Mouse (Mus musculus) layer of hippocampus, adult 18-20 months (tissue): Measurements from ENCODE around the gene Tas2r135. TPM values are rescaled to one million over a fixed set of nuclear protein-coding genes. Genes with fewer than 3 reads are reported as not detected.
A peak's percentile ranks its signal among the peaks of the same experiment; 100 is the strongest.

Experiments used
- DNase-seq, 2 experiments: peaks; one replicate each; pipeline ENCODE4 v3.0.0; 2022; ENCODE audit warnings: low spot score in 2 of 2
- total RNA-seq, 2 experiments: library from RNA; stranded (reverse); gene quantifications; 2 replicates each; pipeline ENCODE4 v1.2.3; 2021

Gene Tas2r135
- total RNA-seq, 2 experiments from 2014 or later: not detected

DNA sequence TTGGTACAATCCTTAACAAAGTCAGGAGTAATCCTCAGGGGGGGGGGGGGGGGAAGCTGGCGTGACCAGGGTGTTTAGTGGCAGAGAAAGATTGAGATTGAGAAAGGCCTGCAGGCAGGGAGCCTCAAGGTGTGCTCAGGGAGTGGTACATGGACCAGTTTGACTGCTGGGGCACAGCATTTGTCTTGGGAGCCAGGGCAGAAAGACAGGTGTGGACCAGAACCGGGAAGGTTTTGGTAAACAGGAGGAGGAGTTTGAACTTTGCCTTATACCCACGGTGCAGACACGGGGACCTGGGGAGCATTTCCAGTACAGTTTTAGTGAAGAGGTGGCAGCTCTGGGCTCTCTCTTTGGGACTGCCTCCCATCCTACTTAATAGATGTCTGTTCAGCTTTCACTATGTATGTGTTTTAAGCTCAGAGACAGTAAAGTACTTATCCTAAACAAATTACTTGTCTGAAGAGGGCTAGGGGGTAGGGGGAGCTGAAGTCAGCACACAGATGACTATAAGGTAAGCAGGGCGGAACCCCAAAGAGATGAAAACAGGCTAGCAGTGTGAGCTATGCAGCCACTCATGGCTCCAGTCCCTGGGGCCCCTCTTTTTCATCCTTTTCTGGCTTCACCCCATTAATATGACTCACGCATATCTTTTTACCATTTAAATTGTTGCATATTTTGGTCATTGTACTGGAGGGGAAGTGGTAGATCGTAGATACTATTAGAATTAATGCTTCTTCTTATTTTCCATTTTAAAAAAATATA is 31.4 kb upstream of the Tas2r135 start:
- DNase-seq: no peak

DNA sequence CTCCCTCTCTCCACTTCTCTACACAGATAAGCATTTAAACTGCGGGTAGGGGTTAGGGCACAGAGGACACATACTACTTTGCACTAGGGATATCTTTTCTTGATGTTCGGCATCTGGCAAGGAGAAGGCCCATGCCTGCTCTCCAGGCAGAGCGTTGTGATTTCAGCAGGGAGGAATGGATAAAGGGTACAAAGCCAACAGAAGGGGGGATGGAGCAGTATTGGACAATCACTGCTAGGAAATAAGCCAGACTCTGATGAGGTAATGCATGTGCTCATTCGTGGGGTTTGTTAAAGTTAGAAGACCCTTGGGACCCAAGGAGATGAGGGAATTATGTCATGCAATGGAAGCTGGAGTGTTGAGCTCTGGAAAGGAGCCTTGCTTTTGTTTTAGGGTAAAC is 30.5 kb upstream of the Tas2r135 start:
- DNase-seq: no peak

DNA sequence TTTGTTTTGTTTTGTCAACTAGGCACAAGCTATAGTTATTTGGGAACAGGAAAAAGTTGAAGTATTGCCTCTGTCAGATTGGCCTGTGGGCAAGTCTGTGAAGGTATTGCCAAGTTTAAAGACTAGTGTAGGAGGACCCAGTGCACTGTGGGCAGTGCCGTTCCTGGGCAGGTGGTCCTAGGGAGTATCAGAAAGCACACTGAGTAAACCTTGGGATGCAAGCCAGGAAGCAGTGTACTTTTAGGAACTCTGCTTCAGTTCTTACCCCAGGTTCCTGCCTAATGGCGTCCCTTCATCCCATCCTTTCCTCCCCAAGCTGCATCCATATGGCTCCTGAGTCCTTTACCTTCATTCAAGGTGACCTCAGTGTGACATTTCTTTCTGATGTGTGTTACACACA is 30.1 kb upstream of the Tas2r135 start:
- DNase-seq: no peak

DNA sequence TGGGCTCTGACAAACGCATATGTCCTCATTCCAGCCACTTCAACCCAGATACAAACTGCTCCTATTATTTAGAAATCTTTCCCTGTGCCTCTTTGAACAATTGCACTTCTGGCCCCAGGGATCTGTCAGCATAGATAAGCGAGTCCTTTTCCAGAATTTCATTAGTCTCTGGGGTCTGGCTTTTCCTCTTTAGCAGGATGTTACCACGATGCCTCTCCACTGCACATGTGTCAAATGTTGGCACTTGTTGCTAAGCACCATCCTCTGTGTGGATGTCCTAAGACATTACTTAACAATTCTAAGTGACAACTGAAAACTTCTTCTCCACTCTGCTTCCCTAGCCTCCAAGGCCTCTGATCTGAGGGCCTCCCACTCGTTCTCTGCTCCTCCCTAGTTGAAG is 29.2 kb upstream of the Tas2r135 start:
- DNase-seq: no peak

DNA sequence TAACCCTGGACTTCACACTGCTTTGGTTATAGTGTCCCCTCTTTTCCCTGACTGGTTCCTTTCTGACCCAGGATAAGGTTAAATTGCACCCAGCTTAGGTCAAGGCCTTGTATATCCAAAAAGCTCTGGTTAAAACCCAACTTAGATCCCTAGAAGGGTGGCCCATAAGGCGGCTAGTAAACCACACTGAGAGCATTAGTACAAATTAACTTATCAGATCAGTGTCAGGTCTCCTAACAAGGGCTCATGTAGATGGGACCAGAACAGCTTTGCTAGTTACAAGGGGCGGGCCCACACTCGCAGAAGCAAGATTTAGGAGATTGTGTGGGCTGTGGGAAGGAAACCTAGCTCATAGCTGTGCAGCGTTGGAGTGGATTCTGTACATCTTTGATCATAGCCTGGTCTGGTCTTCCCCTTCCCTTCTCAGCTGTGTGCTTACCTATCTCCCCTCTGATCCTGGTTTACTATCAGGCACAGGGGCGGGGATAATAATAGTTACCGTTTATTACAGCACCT is 28.7 kb upstream of the Tas2r135 start:
- DNase-seq: no peak

DNA sequence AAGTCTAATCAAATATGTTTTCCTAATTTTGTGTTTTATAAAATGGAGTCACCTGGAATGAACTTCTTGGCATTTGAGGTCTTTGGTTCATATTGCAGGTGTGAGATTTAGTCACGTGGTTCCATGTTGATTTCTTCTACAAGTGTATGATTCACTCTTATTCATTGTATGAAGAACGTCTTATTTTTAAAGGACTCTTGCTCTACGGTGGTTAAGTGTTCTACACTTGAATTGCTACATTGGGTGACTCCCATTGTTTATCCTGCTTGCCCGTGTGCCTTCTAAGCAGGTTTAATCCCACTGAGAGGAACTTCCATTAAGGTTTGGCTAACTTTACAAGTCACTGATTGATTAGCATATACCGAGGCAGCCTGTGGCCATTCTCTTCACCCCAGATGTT is 28.0 kb upstream of the Tas2r135 start:
- no peak for DNase-seq

DNA sequence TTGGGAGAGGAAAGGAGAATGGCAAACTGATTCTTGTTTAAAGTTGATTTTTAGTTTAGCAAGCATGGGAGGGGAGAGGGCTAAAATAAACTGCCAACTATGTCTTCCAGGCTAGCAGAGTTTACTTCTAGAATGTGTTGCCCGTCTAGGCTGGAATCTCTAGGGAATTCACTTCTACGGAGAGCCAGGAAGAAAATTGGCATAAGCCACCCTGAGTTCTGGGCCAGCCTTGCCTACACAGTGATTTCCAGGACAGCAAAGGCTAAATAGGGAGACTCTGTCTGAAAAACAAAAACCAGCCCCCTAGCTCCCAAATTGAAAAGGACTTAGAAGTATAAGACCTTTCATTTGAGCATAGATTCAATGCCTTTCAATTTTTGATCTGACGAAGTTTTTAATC is 25.7 kb upstream of the Tas2r135 start:
- no peak for DNase-seq

DNA sequence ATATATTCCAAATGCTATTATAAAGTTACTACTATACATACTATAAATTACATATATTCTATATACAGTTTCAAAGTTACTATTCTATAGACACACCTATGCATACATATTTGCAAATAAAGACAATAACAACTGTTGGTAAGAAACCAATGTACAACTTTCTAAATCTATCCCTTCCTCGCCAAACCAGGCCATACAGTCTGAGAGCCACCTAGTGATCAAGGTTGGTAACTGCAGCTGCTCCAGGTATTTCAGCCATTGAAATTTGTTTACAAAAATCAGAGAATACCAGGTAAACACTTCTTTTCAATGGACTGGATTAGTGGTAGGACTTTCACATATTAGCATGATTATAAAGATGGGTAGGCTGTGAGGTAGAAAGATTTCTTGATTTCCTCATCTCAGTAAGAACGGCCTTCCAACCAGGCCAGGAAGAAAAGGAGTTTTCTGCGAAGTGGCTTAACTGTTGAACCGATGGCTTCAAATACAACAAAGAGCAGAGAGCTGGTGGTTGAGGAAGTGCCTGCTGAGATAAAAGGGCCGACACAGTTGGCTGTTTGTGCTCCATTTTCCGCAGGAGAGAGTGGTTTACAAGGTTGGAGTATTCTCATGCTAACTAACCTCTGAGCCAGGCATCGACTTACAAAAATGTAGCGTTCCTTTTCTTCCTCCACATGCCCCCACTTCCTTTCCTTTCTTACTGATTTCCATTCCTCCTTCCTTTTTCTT is 24.7 kb upstream of the Tas2r135 start:
- peak in 1 of 2 experiments; percentile 39 for DNase-seq

DNA sequence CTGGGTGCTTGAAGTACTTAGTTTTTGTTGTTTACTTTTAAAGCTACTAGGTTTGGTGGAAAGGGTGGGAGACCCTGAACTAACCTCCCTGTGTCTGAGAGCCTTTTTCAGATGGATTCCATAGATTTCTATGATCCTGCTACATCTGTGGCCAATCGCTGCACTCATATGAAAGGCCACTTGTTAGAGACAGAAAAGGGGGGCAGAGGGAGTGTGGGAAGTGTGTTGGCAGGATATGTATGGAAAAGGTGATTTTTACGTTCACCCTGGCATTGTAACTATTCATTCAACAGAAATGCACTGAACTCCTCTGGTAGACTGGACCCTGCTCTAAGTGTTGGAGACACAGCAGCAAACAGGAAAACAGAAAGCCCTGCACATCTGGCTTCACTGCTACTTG is 24.0 kb upstream of the Tas2r135 start:
- no peak for DNase-seq

DNA sequence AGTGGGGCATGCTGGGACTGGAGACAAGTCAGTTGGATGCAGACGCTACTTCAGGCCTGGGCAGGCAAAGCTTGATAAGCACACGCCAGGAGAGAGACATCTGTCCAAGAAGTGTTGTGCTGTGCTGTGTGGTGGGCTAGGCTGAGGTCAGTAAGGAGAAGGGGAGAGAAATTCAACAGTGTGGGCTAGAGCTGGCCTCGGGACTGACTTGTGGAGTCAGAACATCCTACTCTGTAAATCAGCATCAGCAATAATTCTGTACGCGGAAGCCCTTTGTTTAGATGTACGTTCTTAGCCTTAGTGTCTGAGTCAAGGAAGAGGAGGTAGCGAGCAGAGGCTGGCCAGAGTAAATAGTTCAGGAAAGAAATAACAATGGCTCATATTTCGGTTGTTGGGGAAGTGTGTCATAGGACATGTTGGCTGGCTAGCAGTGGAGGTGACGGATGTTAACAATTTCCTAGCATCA is 23.3 kb upstream of the Tas2r135 start:
- no peak for DNase-seq

DNA sequence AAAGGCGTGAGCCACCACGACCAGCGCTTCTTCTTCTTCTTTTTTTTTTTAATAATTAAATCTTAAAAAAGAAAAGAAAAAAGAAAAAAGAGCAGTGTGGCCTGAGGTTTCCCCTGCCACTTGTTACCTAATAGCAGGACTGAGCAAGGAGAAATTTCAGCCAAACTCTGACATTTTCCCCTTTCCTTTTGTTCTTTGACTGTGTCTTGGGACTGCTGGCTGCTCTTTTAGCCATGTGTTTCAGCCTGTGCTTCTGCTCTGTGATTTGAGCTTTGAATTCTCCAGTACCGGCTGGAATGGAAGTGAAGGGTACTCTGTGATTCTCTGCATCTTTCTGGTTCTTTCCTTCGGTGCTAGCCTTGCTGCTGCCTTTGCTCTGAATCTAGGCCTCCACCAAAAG is 21.9 kb upstream of the Tas2r135 start:
- no peak for DNase-seq

DNA sequence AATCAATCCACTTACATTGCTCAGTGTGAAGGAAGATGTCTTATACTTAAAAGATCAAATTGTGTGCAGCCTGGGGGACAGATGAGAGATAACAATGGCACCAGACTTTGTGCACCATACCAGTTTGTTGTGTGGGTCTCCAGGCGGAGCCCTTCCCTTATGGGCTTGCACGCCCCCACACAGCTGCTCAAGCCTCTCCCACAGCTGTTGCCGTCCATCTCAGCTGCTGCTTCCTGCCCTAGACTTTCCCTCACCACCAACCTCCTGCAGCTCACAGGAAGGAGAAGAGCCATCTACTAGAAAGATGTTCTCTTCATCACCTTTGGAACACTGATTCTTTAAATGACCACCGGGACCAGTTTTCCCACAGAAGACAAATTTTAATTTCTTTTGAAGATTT is 19.6 kb upstream of the Tas2r135 start:
- no peak for DNase-seq

DNA sequence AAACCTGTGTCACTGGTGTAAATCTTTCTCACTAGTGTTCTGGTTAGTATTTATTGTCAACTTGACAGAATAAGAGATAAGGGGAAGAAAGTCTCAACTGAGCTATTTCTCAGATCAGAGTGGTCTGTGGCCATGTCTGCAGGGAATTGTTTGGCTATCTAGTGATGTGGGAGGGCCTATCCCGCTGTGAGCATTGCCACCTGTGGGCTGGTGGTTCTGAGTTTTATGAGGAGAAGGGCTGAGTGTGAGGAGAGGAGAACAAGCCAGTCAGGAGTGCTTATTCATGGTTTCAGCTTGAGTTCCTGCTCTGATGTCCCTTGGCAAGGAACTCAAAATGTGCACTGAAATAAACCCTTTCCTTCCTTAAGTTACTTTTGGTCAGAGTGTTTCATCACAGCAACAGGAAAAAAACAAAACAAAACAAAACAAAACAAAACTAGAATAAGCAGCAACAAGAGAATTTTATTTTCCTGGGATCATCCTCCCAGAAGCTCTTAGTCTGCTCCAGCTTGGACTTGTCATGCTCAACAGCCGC is 13.4 kb upstream of the Tas2r135 start:
- DNase-seq: no peak

DNA sequence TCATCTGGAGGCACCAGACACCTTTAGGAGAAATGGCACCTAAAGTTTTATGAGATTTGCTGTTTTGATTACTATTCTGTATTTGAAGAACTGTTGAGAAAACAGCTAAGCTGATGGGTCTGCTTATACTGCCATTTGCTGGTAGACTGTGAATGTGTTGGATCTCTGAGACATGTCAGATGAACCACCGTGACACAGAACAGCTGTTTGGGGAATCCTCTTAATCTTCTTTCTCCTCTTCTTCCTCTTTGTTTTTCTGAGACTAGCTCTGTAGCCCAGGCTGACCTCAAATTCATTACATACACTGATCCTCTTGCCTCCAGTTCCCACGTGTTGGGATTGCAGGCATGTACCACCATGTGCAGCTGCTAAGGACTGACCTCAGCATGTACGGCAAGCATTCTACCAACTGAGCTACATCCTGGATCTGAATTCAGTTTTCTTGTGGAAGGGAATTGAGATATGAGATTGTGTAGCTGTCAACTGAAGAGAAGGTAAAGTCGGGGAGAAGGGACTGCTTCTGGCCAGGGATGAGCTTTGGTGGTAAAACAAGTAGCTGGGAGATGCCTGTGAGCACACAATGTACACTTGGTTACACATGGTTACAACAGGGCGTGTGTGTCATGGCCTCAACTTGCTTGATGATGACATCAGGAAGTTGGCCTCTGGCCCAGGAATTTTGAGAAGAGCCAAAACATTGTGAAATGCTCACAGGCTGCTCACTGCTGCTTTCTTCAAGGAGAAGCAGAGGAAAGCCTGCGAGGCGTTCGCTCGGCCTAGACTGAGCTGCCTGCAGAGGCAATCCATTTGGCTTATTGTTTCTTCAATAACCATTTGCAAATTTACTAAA is 9.0 kb upstream of the Tas2r135 start:
- DNase-seq: peak in 1 of 2 experiments; percentile 50

DNA sequence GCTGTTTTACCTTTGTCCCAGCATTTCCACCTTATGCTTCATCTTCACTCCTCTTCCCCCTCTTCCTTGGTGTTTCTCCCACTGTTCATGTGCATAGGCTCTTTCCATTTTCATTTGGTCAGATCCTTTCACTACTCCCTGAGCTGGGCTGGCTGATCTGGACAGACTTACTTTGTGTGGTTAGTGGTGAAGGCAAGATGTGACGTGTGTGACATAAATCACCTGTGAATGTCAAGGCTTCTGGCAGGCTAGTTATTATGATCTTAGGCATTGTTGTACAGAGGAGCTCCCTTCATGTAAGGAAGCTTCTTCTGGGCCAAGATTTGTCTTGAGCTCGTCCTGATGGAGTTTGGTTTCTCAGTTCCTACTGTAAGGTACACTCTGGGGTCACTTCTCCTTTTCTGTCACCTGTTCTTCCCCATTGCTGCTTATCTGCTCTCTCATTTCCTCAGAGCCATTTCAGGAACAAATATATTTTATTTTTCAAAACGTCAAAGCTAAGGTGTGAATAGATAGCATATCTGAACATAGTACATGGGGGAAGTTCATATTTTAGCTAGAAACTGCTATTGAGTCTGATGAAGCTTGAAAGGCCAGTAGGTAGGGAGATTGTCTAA is 8.1 kb upstream of the Tas2r135 start:
- DNase-seq: no peak

DNA sequence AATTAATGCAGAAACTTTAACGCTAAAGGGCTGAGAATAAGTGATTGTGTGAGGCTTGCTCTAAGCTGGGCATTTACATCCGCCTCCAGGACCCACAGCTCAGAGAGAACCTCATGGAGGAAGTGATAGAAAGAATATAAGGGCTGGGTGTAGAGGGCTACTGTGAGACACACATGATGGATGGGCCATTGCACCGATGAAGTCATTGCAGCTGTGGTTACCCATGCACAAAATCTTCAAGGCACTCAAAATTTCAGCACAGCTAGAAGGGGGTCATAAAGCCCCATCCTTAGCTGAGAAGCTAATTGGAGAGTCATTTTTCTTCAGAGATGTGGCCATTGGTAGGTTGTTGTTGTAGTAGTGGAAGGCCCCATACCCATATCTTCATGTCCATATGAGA is 6.9 kb upstream of the Tas2r135 start:
- no peak for DNase-seq

DNA sequence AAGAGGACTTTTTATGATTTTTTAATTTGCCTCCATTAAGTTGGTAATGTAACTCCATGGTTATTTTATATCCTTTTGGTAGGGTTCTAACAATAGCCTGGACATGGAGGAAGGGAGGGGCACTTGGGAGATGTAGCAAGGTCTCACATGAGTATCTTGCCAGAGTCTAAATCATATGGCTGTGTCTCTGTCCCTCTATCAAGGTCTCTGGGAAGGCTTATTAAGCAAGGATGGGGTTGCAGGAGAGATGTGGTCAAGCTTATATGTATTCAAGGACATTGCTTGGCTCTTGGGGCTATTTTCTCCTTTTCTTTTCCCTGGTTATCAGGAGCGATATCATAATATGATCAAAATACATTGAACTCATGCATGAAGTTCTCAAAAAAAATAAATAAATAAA is 6.2 kb upstream of the Tas2r135 start:
- no peak for DNase-seq

DNA sequence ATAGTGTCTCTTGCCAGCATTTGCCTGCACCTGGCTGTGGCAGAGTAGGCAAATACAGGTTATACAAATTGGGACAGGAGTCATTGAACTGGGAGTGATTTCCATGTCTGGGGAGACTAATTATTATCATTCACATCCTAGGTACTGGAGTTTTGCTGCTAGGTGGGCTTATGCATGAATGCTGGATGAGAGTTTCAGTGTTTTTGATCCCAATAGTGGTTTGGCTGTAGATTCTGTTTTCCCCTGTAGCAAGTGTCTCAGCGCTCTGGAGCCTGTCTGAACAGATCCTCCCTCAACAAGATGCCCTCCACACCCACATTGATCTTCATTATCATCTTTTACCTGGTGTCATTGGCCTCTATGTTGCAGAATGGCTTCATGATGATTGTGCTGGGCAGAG is 5.3 kb upstream of the Tas2r135 start, which contains the start of gene Tas2r143:
TSS of gene Tas2r143 (plus strand) at position 301 of the 400 bp plus-strand sequence.
- DNase-seq: no peak

DNA sequence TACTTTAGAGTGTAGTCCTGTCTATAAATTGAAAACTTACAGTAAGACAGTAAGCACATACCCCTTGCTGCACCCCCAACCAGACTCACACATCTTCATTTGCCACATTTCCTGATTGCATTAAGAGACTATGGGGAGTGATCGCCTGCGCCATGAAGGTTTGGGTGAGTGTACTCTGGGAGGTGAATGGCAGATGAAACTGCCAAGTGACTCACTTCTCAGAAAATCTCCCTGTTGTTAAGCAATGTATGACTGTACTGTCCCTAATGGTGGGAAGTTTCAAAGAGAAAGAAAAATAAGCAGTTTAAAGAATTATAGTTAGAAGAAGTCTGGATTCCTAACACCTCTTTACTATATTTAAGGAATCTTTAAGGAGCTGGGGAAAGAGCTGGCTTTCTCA is 14.2 kb downstream of the Tas2r135 start:
- no peak for DNase-seq

DNA sequence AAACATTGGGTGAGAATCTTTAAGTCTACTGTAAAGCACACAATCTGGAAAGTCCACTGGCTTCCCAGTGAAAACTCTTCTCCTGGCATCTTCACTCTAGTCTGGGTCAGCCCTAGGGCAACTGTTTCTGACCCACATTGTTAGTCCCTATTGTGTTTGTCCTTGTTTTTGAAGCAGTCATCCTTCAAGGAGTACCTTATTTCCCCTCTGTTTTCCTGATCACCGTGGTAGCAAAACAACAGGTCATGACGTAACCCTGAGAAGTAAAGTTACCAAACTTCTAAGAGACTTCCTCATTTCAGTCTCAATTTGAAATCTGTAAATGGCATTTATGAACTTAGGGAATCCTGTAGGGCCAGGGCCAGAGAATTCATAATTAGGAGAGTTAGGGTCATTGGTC is 16.2 kb downstream of the Tas2r135 start:
- DNase-seq: no peak

DNA sequence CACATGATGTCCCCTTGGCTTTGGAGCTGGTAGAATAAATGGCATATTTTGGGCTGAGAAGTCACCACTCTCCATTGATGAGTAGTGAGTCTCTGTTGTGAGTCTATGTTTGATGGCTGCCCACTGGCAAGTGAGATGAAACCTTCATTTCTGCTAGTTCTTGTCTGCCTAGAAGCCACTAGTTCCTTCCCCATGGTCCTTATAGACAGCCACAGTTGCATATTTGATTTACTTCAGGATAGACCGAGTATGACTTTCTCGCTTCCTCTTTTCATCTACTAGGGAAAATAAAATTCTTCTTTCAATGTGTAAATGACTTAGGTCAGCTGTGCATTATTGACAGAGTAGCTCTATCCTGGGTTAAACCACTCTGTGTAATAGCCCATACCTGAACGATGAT is 19.2 kb downstream of the Tas2r135 start:
- no peak for DNase-seq
